Mouse (Mus musculus): Measurements from ENCODE around the gene Cdyl. TPM values are rescaled to one million over a fixed set of nuclear protein-coding genes. Genes with fewer than 3 reads are reported as not detected.

Gene Cdyl
- polyA plus RNA-seq, 1 experiment, result 8.3 TPM

DNA sequence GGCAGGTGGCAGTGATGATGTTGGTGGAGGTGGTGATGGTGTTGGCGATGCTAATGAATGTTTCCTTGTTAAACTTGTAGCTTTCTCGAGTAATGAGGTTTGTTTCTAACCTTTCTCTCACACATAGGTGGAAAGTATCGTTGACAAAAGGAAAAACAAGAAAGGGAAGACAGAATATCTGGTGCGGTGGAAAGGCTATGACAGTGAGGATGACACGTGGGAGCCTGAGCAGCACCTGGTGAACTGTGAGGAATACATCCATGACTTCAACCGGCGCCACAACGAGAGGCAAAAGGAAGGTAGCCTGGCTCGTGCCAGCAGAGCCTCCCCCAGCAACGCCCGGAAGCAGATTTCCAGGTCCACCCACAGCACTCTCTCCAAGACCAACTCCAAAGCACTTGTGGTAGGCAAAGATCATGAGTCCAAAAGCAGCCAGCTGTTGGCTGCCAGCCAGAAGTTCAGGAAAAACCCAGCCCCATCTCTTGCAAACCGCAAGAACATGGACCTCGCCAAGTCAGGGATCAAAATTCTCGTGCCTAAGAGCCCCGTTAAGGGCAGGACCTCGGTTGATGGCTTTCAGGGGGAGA, 156.2 kb downstream of the Cdyl start:
- Histone ChIP-seq H3K27ac (ENCODE audit: insufficient read depth, low read length) (no peak overlapping the region), H3K27me3 (ENCODE audit: control insufficient read depth, insufficient read depth, low read length) (no peaks in the 10 kb centered on the region), H3K4me3 (replicated peaks; ENCODE audit: insufficient read depth, low read depth, low read length) (no peak overlapping the region), H3K4me1 (ENCODE audit: control insufficient read depth, insufficient read depth, low read length) (peaks cover 14% of the 10 kb centered on the region)
- 48% methylated on average over 16 of the region's 16 CpGs for WGBS
- peak; percentile 21 to 23 for DNase-seq
- no peak for TF ChIP-seq POLR2A (IDR thresholded peaks at IDR 0.05; ENCODE audit: borderline replicate concordance, insufficient read depth, low read length)
- no peak for TF ChIP-seq CTCF (IDR thresholded peaks at IDR 0.05; ENCODE audit: borderline replicate concordance, insufficient read depth, low read depth, low read length)

DNA sequence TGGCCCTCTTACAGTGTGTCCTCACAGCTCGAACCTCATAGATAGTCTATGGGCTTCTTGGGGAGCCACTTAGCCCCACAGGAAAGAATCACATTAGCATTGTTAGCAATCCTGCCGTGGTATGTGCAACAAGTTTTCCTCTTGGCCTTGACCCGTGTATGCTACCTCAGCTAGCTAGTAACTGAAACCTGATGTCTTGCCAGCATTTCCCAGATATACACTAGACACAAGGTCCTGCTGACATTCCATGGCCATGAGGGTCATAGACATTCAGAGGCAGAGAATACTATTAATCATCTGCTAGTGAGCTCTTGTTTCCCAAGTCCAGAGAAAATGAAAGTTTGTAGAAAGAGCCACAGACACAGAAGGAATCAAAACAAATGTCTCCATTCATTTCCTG, 158.0 kb downstream of the Cdyl start:
- Histone ChIP-seq H3K4me3 (replicated peaks; ENCODE audit: insufficient read depth, low read depth, low read length) (no peak overlapping the region), H3K27me3 (ENCODE audit: control insufficient read depth, insufficient read depth, low read length) (no peaks in the 10 kb centered on the region), H3K27ac (ENCODE audit: insufficient read depth, low read length) (no peak overlapping the region), H3K4me1 (ENCODE audit: control insufficient read depth, insufficient read depth, low read length) (no peaks in the 10 kb centered on the region)
- WGBS, result 84% methylated on average over 3 of the region's 3 CpGs
- no peak for DNase-seq
- TF ChIP-seq POLR2A (IDR thresholded peaks at IDR 0.05; ENCODE audit: borderline replicate concordance, insufficient read depth, low read length) (no peak), CTCF (IDR thresholded peaks at IDR 0.05; ENCODE audit: borderline replicate concordance, insufficient read depth, low read depth, low read length) (no peak)

DNA sequence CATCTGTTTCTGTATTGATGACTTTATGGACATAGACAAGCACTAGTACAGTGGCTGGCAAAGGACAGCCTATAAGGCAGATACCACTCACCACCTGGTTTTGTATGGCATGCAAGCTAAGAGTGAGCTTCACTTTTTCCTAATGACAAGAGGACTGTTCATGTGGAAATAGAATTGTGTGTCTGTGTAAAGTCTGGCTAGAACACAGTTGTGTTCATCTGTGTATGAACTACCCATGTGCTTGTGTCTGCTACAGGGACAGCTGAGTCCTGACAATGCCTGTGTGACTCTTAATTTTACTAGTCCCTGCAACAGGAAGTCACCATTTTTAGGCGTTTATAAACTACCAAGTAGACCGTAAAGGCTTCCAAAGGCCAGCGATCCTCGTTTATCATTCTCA, 158.4 kb downstream of the Cdyl start:
- DNase-seq, result no peak
- Histone ChIP-seq H3K27ac (ENCODE audit: insufficient read depth, low read length) (no peak overlapping the region), H3K4me1 (ENCODE audit: control insufficient read depth, insufficient read depth, low read length) (no peaks in the 10 kb centered on the region), H3K4me3 (replicated peaks; ENCODE audit: insufficient read depth, low read depth, low read length) (no peak overlapping the region), H3K27me3 (ENCODE audit: control insufficient read depth, insufficient read depth, low read length) (no peaks in the 10 kb centered on the region)
- WGBS, result 94% methylated on average over 4 of the region's 4 CpGs
- TF ChIP-seq POLR2A (IDR thresholded peaks at IDR 0.05; ENCODE audit: borderline replicate concordance, insufficient read depth, low read length) (no peak), CTCF (IDR thresholded peaks at IDR 0.05; ENCODE audit: borderline replicate concordance, insufficient read depth, low read depth, low read length) (no peak)

DNA sequence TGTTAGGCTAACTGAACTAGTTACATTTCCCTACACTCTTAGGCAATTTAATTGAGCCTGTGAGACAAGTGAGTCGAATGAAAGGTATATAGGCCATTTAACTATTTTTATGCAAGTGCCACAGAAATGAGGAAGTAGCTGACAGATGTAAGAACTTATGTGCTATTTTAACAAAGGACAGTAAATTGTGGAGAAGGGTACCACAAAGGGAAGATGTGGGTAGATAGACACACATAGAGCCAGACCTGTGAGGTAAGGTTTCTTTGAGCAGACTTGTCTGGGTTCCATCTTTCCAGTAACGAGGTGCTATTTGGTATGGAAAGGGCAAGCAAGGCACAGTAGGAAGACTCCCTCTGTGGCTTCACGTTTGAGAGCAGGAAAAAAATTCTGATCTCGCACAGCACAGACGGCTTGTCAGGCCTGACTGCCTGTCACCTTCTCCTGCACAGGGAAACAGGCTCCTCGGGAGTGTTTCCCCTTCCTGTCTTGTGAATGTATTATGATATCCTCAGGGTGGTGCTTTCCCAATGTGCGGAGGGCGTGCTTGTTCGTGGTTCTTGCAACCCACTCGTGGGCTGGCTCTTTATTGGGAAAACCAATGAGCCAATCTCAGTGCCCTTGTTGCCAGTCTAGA, 162.3 kb downstream of the Cdyl start:
- no peak for DNase-seq
- Histone ChIP-seq H3K4me1 (ENCODE audit: control insufficient read depth, insufficient read depth, low read length) (no peaks in the 10 kb centered on the region; the same call in 1 of the 2 replicates), H3K4me3 (replicated peaks; ENCODE audit: insufficient read depth, low read depth, low read length) (no peak overlapping the region), H3K27me3 (ENCODE audit: control insufficient read depth, insufficient read depth, low read length) (no peaks in the 10 kb centered on the region), H3K27ac (ENCODE audit: insufficient read depth, low read length) (no peak overlapping the region)
- 81% methylated on average over 10 of the region's 10 CpGs for WGBS
- TF ChIP-seq CTCF (IDR thresholded peaks at IDR 0.05; ENCODE audit: borderline replicate concordance, insufficient read depth, low read depth, low read length), result no peak
- no peak for TF ChIP-seq POLR2A (IDR thresholded peaks at IDR 0.05; ENCODE audit: borderline replicate concordance, insufficient read depth, low read length)

DNA sequence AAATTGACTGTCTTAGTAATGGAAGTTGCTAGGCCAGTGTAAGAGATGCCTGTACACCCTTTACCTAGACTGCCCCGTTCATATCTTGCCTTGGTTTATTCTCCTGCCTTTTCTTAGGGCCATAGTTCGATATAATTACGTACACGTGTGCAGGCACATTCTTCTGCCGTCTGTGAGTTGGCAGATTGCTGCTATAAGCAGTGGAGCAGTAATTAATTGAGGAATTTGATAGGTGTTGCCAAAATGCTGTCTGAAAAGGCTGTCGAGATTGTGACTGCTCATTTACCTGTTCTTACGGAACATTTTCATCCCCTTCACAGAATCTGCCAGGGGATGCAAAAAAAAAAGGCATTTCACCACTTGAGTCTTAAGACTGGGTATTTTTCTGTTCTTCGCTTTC, 163.2 kb downstream of the Cdyl start:
- Histone ChIP-seq H3K4me3 (replicated peaks; ENCODE audit: insufficient read depth, low read depth, low read length) (no peak overlapping the region), H3K27ac (ENCODE audit: insufficient read depth, low read length) (no peak overlapping the region), H3K27me3 (ENCODE audit: control insufficient read depth, insufficient read depth, low read length) (no peaks in the 10 kb centered on the region), H3K4me1 (ENCODE audit: control insufficient read depth, insufficient read depth, low read length) (no peaks in the 10 kb centered on the region; the same call in 1 of the 2 replicates)
- WGBS, result 32% methylated on average over 8 of the region's 8 CpGs
- no peak for DNase-seq
- TF ChIP-seq POLR2A (IDR thresholded peaks at IDR 0.05; ENCODE audit: borderline replicate concordance, insufficient read depth, low read length) (no peak), CTCF (IDR thresholded peaks at IDR 0.05; ENCODE audit: borderline replicate concordance, insufficient read depth, low read depth, low read length) (no peak)

DNA sequence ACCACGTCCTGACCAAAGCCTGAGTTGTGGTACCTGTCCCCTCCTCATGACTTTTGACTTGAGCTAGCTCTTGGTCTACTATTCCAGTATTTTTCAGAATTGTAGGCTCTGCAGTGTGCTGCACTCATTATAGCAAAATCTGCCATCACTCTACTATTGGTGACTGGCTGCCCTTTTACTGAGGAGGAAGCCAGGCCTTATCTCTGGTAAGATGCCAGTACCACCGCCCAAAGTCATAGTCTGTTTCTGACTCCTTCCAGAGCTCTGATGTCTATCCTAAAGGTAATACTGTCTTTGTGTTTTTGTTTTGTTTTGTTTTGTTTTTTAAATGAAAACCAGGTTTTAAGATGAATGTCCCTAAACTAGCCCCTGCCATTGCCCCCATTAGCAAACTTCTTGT, 166.0 kb downstream of the Cdyl start:
- Histone ChIP-seq H3K27me3 (ENCODE audit: control insufficient read depth, insufficient read depth, low read length) (no peaks in the 10 kb centered on the region), H3K4me3 (replicated peaks; ENCODE audit: insufficient read depth, low read depth, low read length) (no peak overlapping the region), H3K4me1 (ENCODE audit: control insufficient read depth, insufficient read depth, low read length) (no peaks in the 10 kb centered on the region; the same call in 1 of the 2 replicates), H3K27ac (ENCODE audit: insufficient read depth, low read length) (no peak overlapping the region)
- no peak for DNase-seq
- WGBS, result 86% methylated on average over 2 of the region's 2 CpGs
- no peak for TF ChIP-seq POLR2A (IDR thresholded peaks at IDR 0.05; ENCODE audit: borderline replicate concordance, insufficient read depth, low read length)
- no peak for TF ChIP-seq CTCF (IDR thresholded peaks at IDR 0.05; ENCODE audit: borderline replicate concordance, insufficient read depth, low read depth, low read length)

DNA sequence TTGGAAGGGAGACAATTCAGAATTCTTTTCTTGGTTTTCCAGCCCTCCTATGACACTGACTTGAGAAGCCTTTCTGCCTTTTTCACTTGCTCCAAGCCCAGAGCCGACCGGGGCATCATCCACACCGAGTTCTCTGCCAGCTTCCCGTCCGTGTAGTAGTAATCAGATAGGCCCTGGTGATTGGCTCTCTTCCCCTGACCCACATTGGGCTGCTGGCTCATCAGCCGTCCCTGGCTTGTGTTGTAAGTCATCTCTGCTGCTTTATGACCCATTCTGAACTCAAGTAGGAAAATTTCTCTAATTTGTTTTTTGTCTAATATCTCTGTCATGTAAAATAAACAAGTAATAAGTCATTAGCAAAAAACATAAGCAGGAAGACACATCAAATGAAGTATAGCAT, 173.0 kb downstream of the Cdyl start:
- no peak for TF ChIP-seq CTCF (IDR thresholded peaks at IDR 0.05; ENCODE audit: borderline replicate concordance, insufficient read depth, low read depth, low read length)
- no peak for TF ChIP-seq POLR2A (IDR thresholded peaks at IDR 0.05; ENCODE audit: borderline replicate concordance, insufficient read depth, low read length)

DNA sequence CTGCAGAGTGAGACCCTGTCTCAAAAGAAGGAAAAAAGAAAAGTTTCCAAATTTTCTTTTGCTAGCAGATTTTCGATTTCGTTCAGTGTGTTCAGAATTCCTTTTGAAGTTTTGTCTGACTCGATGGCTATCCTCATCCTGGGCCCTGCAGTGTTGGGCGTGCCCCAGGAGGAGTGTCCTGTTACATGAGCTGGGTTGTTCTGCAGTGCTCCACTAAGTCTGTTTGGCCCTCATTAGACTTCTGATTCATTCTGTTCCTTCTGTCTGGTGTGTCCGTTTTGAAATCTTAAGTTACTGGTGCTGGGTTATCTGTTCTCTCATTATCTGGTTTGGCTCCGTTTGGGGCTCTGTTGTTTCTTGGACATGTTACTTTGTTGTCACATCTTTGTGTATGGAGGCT, 174.3 kb downstream of the Cdyl start:
- Histone ChIP-seq H3K27ac (ENCODE audit: insufficient read depth, low read length) (no peak overlapping the region), H3K4me3 (replicated peaks; ENCODE audit: insufficient read depth, low read depth, low read length) (no peak overlapping the region), H3K4me1 (ENCODE audit: control insufficient read depth, insufficient read depth, low read length) (peaks cover 8% of the 10 kb centered on the region; the same call in 1 of the 2 replicates), H3K27me3 (ENCODE audit: control insufficient read depth, insufficient read depth, low read length) (no peaks in the 10 kb centered on the region)
- DNase-seq, result no peak
- WGBS, result 79% methylated on average over 6 of the region's 6 CpGs
- TF ChIP-seq CTCF (IDR thresholded peaks at IDR 0.05; ENCODE audit: borderline replicate concordance, insufficient read depth, low read depth, low read length), result no peak
- no peak for TF ChIP-seq POLR2A (IDR thresholded peaks at IDR 0.05; ENCODE audit: borderline replicate concordance, insufficient read depth, low read length)

More for the DNA sequence above, 173.0 kb downstream of the Cdyl start:
- peak; percentile 57 to 72 for DNase-seq
- no peak overlapping the region for H3K27ac ChIP-seq (ENCODE audit: insufficient read depth, low read length)
- H3K27me3 ChIP-seq (ENCODE audit: control insufficient read depth, insufficient read depth, low read length), result no peaks in the 10 kb centered on the region
- no peak overlapping the region for H3K4me3 ChIP-seq (replicated peaks; ENCODE audit: insufficient read depth, low read depth, low read length)
- peaks cover 8% of the 10 kb centered on the region; the same call in 1 of the 2 replicates for H3K4me1 ChIP-seq (ENCODE audit: control insufficient read depth, insufficient read depth, low read length)
- WGBS, result 6% methylated on average over 6 of the region's 6 CpGs

All from cerebellum, adult 2 months (tissue).